Mouse (Mus musculus) yolk sac, embryonic 10.5 days (tissue): ENCODE data around the gene Prkg1.
A peak's percentile ranks its signal among the peaks of the same experiment; 100 is the strongest.

Source experiments
- DNase-seq: peaks from one replicate; pipeline ENCODE4 v3.0.0-alpha.2; 2017; ENCODE audit warnings: low spot score

Prkg1 gene

DNA sequence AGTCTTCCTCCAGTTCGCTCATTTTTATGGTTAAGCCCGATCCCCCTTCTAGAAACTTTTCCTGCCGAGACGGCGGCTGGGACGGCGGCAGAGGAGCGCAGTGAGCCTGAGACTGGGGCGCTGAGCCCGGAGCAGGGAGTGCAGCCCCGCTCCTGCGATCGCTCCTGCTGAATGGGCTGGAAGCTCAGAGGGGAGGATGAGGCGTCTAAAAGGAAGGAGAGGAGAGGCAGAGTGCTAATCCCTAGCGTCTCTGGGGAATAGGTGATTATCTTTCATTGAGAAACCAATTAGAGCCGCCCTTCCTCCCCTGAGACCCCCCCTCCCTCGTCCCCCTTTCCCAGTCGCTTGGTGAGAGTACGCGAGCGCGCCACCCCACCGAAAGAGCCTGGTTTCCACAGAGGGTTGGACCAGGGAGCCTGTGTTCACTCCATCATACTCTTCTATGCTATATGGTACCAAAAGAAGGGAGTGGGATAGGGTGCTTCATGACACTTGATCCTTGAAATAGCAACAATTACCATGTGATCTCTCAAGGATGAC lies at the start of gene Prkg1:
Gene Prkg1 (minus strand): TSS at position 233 of the 540 bp plus-strand sequence.
- peak; percentile 53 for DNase-seq

GRCm38 (mm10) chr19:31813087-31813486 lies 48.3 kb upstream of the Prkg1 start:
- no peak for DNase-seq

- no peak for DNase-seq
Measured at GRCm38 (mm10) chr19:31811371-31811770, 46.5 kb upstream of the Prkg1 start.

DNA sequence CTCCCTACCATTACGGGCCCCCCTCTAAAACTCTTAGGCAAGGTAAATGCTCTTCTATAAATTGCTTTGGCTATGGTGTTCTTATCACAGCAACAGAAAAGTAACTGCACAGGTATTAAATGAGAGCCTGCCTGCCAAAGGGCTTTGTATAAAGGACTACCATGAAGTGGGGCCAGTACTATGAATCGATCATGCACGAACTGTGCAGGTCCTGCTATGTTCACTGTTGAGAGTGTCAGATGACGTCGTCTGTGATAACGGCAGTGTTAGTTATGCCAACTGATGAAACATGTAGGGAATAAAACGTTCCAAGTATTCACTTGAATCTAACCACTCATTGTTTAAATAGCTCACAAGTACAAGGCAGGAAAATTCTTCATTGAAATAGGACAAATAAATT lies 40.6 kb upstream of the Prkg1 start:
- DNase-seq: no peak

GRCm38 (mm10) chr19:31795485-31796046 lies 30.7 kb upstream of the Prkg1 start:
- no peak for DNase-seq

- no peak for DNase-seq
Measured at GRCm38 (mm10) chr19:31791724-31792123, 26.9 kb upstream of the Prkg1 start.

DNA sequence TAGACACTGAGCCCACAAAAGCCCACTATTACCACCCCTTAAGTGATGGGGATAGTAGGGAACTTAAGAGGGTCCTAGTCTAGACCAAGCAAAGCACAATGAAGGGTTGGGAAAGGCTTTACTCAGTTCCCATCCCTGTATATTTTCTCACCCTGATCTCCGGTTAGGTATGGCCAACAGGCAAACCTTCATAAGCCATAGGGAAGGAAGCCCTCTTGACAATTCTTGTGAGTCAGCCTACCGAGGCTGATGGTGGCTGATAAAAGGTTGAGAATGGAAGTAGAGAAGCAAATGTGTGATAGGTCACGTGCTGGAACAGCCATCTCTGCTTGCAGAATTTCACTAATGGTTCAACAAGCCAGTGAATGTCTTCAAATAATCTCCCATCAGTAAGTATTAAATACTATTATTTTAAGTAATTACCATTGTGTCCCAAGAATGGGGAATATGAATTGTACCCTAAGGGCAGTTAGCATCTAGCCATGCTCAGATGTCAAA lies 16.7 kb upstream of the Prkg1 start:
- no peak for DNase-seq

- no peak for DNase-seq
Measured at GRCm38 (mm10) chr19:31781077-31781476, 16.2 kb upstream of the Prkg1 start.

DNA sequence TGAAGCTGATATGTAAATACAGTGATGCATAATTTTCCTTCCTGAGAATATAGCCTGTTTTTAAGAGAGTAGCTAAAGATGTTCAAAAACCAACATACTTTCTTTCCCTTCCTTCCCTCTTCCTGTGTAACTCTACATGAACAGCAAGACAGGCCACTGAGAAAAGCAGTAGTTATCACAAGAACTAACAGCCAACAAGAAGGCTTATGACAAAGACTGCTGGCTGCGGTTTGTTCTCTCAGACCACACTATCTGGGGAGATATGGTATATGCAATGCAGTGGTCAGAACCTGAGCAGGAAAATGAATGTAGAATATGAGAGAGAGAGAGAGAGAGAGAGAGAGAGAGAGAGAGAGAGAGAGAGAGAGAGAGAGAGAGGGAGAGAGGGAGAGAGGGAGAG lies 15.4 kb upstream of the Prkg1 start:
- no peak for DNase-seq

DNA sequence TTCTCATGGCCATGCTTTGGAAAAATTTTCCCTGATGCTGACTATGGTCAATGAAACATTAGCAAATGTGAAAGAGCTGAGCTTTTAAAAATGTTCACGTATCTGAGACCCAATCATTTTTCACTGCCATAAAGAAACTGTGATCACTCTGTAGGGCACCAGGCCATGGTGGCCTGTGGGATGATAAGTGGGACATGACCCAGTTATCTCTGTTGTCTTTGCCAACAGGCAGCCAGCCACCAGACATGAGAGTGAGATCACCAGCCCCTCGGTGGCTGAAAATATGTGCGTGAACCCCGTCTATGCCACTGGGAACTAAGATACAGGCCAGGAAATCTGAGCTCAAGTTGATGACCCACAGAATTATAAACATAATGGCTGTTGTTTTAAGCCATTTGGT lies 14.2 kb upstream of the Prkg1 start:
- no peak for DNase-seq

DNA sequence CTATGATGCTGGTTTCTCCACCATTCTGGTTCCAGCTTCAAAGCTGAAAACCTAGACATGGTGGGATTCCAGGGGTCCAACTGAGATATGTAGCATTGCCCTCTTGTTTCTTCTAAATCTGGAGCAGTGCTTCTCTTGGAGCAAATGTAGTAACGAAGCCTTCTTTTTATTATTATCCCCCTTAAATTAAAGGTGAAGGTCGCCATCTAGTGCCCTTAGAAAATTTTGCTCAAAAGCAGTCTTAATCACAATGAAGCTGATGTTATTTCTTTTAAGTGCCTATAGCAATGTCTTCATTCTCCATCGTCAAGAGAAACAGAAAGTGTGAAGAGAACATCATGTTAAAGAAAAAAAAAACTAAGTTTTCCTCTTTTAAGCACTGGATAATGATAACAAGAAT lies 2.2 kb upstream of the Prkg1 start:
- no peak for DNase-seq

- DNase-seq: no peak
Measured at GRCm38 (mm10) chr19:31765451-31765850, 618 bp upstream of the Prkg1 start.

GRCm38 (mm10) chr19:31763951-31764800 lies 657 bp downstream of the Prkg1 start:
- DNase-seq: peak; percentile 59

GRCm38 (mm10) chr19:31763246-31763821 lies 1.5 kb downstream of the Prkg1 start:
- peak; percentile 21 for DNase-seq

DNA sequence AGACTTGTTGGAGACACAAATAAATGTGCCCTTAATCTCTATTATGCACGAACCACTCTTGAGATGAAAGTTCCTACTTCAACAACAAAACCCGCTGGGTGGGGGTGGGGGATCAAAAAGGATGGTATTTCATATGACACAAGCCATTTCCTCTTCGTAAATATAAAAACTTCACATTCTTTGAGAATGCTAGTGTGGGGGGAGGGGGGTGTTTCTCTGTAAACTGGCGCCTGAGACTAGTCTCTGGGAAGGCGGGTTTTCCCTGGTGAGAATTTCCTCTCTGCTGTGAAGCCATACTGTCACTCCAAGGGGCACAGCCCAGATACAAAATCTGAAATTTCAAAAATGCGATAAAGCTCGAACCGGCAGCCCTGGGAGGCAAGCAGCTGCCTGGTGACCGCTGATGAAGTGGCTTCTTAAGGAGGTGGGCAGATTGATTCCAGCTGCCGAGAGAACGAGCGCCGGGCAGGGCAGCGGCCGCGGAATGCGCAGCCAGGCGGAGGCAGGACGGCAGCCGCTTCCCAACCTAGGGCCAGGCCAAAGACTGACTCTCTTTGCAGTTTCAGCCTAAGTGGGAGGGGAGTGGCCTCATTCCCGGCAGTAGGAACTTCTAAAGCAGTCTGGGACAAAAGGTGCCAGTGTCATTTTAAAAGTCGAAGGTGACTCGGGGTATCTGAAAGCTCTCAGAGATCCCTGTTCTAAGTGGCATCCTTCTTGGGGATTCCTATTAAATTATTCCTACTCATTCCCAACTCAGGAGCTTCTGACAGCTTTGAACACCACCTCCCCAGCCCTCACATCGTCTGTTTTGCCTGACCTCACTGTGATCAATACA lies 2.2 kb downstream of the Prkg1 start:
- peak; percentile 47 for DNase-seq

DNA sequence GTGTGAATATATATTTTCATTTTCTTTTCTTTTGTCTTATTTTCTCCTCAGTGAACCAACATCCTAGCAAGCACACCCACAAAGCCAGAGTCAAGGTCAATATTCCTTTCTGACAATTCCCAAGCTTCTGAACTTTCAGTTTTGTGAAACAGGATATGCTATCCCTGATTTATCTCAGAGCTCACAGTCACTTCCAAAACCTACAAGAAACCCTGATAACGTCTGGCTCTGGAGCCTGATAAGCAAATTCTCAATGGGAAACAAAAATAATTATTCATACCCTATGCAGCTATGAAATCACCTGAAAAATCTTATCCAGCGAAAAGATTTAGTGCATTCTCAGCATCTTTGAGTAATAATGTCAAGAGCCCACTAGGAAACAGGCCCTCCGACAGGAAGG lies 5.0 kb downstream of the Prkg1 start:
- DNase-seq: no peak

DNA sequence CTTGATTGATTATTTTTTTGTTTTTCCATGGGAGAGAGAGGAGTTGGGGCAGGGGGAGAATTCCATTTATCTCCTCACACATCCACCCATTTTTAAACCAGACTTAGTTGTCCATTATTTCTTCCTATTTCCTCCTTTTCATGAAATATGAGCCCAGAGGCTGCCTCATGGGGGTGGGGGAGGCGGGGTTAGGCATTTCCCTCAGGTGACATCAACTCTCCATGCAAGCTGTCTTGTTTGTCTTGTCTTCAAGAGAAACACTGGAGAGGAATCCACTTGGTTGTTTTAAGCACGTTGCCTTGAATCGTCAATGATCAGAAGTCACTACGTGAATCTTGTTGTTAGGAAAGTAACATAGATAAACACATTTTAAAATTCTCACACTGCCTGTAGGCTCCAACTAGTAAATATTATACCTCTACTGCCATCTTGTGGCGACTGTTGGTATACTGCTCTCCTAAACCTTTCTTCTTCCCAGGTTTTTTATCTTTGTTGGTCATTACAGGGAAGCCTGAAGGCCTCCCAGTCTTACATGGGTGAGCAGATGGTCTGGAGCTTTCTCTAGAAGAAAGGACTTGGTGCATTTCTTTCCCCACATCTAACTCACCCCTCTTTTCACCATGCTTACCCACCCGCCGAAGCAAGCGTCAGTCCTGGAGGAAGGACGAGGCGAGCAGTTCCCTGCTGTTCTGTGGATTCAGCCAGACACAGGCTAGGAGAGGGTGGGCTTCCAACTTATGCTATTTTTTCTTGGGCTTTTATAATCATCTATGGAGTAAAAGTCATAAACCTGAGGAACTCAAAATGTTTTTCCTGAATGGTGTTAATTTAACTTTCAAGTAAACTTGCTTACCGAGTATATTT lies 8.7 kb downstream of the Prkg1 start:
- DNase-seq: peak; percentile 58

- DNase-seq: peak; percentile 12
Measured at GRCm38 (mm10) chr19:31754642-31755287, 10.1 kb downstream of the Prkg1 start.

DNA sequence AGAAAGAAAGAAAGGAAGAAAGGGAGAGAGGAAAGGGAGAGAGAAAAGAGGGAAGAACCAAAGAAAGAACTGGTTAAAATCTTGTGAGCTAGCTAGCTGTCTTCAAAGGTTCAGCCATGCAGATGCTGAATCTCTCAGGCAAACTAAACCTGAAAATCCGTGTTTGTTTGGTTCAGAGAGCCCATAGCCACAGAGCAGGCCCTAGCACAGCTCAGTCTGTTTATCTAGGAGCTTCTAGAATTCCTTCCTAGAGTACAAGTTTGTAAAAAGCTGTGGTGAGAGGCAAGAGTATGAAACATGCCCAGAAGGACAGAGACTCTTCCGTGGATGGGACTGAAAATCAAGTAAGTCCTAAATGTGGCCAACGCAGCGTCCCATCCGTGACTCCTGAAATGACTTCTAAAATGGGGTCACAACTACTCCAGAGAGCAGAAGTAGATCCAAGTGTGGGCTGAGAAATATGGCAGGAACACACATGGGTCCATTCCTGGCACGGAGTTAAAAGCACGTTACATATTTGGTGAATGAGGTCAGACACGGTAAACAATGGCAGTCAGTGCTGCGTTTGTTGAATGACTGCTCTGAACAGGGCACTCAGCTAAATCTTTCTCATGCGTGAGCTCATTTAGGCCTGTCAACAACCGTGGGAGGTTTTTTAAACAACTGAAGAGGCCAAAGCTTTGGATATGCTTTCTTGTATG lies 13.7 kb downstream of the Prkg1 start:
- no peak for DNase-seq

DNA sequence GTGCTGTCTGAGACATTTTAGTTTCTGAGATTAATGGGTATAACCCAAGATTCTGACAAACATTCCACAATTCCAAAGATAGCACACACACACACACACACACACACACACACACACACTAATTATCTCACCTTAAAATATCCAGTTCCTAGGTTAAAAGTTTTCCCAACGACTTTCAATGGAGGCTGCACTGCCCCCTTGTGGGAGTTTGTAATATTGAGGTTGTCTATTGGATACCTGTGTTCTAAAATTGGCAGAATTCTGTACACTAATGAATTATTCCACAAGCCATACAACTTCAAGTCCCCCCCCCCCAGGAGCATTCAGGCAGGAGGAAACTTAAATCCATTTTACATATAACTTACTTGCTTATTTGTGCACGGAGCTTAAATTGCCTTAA lies 18.2 kb downstream of the Prkg1 start:
- no peak for DNase-seq
